21 mouse cellular contexts compared by ENCODE assay signal in the genomic region with DNA sequence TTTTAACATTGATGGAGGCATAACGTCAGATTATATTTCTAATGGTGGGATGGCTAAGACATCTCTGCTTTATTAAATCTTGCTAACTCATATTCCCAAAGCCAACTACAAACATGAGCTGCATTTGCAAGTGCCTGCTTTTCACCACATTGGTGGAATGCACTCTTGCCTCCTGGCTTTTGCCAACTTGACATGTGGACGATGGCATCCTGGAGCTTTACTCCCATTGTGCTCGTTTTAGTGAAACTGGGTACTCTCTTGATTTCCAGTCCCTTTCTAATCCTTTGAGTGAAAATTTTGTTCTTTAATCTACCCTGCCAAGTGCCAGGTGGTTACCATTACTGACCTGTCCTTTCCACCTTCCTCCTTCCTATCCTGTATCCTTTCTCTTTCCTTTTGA.
DNase-seq lines count a peak whose midpoint lies in the region; ATAC-seq and TF ChIP-seq lines count a peak whose summit lies in the region.
"Had no signal": no experiment of that assay in that cellular context is flagged by ENCODE, and none has a peak within 500 bp of the region (broad histone marks: within the 10 kb centered on the region; RNA-seq: fewer than 3 reads in every experiment).

No protein-coding gene starts in this region.

- WGBS in cerebellum, adult 2 months, result 14% methylated on average over 3 of the region's 3 CpGs

- TF ChIP-seq CTCF in cerebellum, adult 2 months (IDR thresholded peaks at IDR 0.05; ENCODE audit: borderline replicate concordance, insufficient read depth, low read depth, low read length), result no peak

- H3K27me3 ChIP-seq in cerebellum, adult 2 months (ENCODE audit: control insufficient read depth, insufficient read depth, low read length), result no peaks in the 10 kb centered on the region
- H3K27me3 ChIP-seq: CH12.LX; embryonic facial prominence, embryonic 12.5 days; forebrain, embryonic 13.5 days; forebrain, embryonic 15.5 days; Patski had no signal

- no peak overlapping the region for H3K4me3 ChIP-seq in cerebellum, adult 2 months (replicated peaks; ENCODE audit: insufficient read depth, low read depth, low read length)
- H3K4me3 ChIP-seq: embryonic facial prominence, embryonic 10.5 days; embryonic facial prominence, embryonic 12.5 days; forebrain, embryonic 13.5 days; forebrain, embryonic 15.5 days had no signal

- no peak overlapping the region for H3K27ac ChIP-seq in cerebellum, adult 2 months (ENCODE audit: insufficient read depth, low read length)
- H3K27ac ChIP-seq: embryonic facial prominence, embryonic 10.5 days; embryonic facial prominence, embryonic 12.5 days; forebrain, embryonic 13.5 days; forebrain, embryonic 15.5 days had no signal

- no peak for ATAC-seq in cerebellum, adult (ENCODE audit: insufficient number of reproducible peaks, low FRiP score, low TSS enrichment)
- ATAC-seq: activated CD4-positive, CD25-positive, alpha-beta regulatory T cell, adult 4 months; CD4-positive, CD25-positive, alpha-beta regulatory T cell, adult 4 months; forebrain, embryonic 13.5 days; forebrain, embryonic 15.5 days; forebrain, postnatal 0 days; Patski had no signal

- DNase-seq in cerebellum, adult 2 months, result peak; percentile 15 to 37
- no peak for DNase-seq in cerebellum, adult 18-20 months
- DNase-seq in cerebellum, postnatal 14 days, result peak; percentile 22 to 69
- peak; percentile 11 to 19 for DNase-seq in cerebellum, postnatal 36 days
- no peak for DNase-seq in cerebellum, adult 11-12 months
- DNase-seq: adrenal gland, adult 8-10 months; adrenal gland, postnatal 14 days; adrenal gland, postnatal 36 days; B cell, adult 2 months; cerebellum, adult 11 months; cerebellum, adult 9-10 months; forebrain, postnatal 0 days had no signal

- no peak for TF ChIP-seq POLR2A in cerebellum, adult 2 months (IDR thresholded peaks at IDR 0.05; ENCODE audit: borderline replicate concordance, insufficient read depth, low read length)

- no peaks in the 10 kb centered on the region for H3K4me1 ChIP-seq in cerebellum, adult 2 months (ENCODE audit: control insufficient read depth, insufficient read depth, low read length)
- H3K4me1 ChIP-seq: embryonic facial prominence, embryonic 10.5 days; embryonic facial prominence, embryonic 12.5 days; forebrain, embryonic 13.5 days; forebrain, embryonic 15.5 days had no signal

Comparison
In these comparisons a context has a peak if more than half of its experiments do, and no peak if none do; other contexts are left out.
1. DNase-seq: peak in cerebellum, adult 2 months (2 of 2), cerebellum, postnatal 14 days (2 of 2) and cerebellum, postnatal 36 days (2 of 2); none in cerebellum, adult 18-20 months (0 of 2) and cerebellum, adult 11-12 months (single experiment).